Mouse (Mus musculus) lung, postnatal 0 days (tissue): Measurements from ENCODE around the gene Bfar.

Source experiments
- CTCF ChIP-seq: IDR thresholded peaks from 2 replicates; pipeline ENCODE4 v1.5.1; 2016; ENCODE audit warnings: antibody characterized with exemption, mild to moderate bottlenecking
- EP300 ChIP-seq: IDR thresholded peaks from 2 replicates; pipeline ENCODE4 v1.6.1; 2016; ENCODE audit warnings: antibody characterized with exemption, mild to moderate bottlenecking, control low read depth

DNA sequence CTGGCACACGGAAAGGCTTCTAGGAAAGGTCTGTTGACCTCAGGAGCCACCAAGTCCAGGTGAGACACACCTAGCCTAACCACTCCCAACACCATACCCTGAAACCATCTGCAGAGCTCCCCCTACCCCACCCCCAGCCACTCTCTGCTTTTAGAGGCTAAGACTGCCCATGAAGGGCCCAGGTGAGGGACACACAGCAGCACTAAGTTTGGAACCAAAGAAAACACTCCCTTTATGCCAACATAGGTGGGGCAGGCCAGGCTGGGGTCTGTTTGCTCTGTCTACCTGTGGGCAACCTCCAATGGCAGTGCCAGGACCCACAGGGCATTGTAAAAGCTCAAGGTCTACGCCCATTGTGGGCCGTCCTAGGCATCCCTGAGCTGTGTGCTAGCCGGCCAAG is 57.8 kb downstream of the Bfar start:
- TF ChIP-seq CTCF (no peak), EP300 (no peak)
